Mouse (Mus musculus) right cerebral cortex, adult 18-20 months (tissue): ENCODE results near the gene Tmem135.
"Not testable (repeated sequence)": the region's sequence is repeated elsewhere in the genome, so short reads cannot be mapped to it uniquely, and the experiment has no call there.

Experiments
- DNase-seq: peaks from one replicate; pipeline ENCODE4 v3.0.0; 2022; ENCODE audit warnings: mixed read lengths

Gene Tmem135

GRCm38 (mm10) chr7:89319351-89319750 is 84.7 kb downstream of the Tmem135 start:
- DNase-seq: no peak

- not testable (repeated sequence) for DNase-seq
Observed at GRCm38 (mm10) chr7:89317088-89317487, 86.9 kb downstream of the Tmem135 start.

GRCm38 (mm10) chr7:89316112-89316511 is 87.9 kb downstream of the Tmem135 start:
- DNase-seq: no peak

GRCm38 (mm10) chr7:89311555-89311954 is 92.5 kb downstream of the Tmem135 start:
- DNase-seq: no peak

GRCm38 (mm10) chr7:89308926-89309325 is 95.1 kb downstream of the Tmem135 start:
- DNase-seq: no peak

- DNase-seq: no peak
Observed at GRCm38 (mm10) chr7:89308238-89308637, 95.8 kb downstream of the Tmem135 start.

GRCm38 (mm10) chr7:89306831-89307230 is 97.2 kb downstream of the Tmem135 start:
- no peak for DNase-seq

- no peak for DNase-seq
Observed at GRCm38 (mm10) chr7:89304958-89305357, 99.1 kb downstream of the Tmem135 start.

- no peak for DNase-seq
Observed at GRCm38 (mm10) chr7:89303765-89304164, 100.3 kb downstream of the Tmem135 start.

GRCm38 (mm10) chr7:89298911-89299458 is 105.0 kb downstream of the Tmem135 start:
- DNase-seq: no peak

- DNase-seq: no peak
Observed at GRCm38 (mm10) chr7:89296941-89297340, 107.1 kb downstream of the Tmem135 start.

- no peak for DNase-seq
Observed at GRCm38 (mm10) chr7:89282664-89283063, 121.4 kb downstream of the Tmem135 start.

- DNase-seq: not testable (repeated sequence)
Observed at GRCm38 (mm10) chr7:89270438-89270837, 133.6 kb downstream of the Tmem135 start.

- DNase-seq: no peak
Observed at GRCm38 (mm10) chr7:89269826-89270225, 134.2 kb downstream of the Tmem135 start.

GRCm38 (mm10) chr7:89267542-89267941 is 136.5 kb downstream of the Tmem135 start:
- DNase-seq: peak; percentile 54

- no peak for DNase-seq
Observed at GRCm38 (mm10) chr7:89266017-89266760, 137.8 kb downstream of the Tmem135 start.

GRCm38 (mm10) chr7:89260966-89261365 is 143.1 kb downstream of the Tmem135 start:
- DNase-seq: no peak

- DNase-seq: no peak
Observed at GRCm38 (mm10) chr7:89258832-89259231, 145.2 kb downstream of the Tmem135 start.

- no peak for DNase-seq
Observed at GRCm38 (mm10) chr7:89257871-89258502, 146.0 kb downstream of the Tmem135 start.

GRCm38 (mm10) chr7:89253772-89254171 is 150.2 kb downstream of the Tmem135 start:
- no peak for DNase-seq

- no peak for DNase-seq
Observed at GRCm38 (mm10) chr7:89253317-89253716, 150.7 kb downstream of the Tmem135 start.

- no peak for DNase-seq
Observed at GRCm38 (mm10) chr7:89251880-89252453, 152.1 kb downstream of the Tmem135 start.

- DNase-seq: no peak
Observed at GRCm38 (mm10) chr7:89248135-89248850, 155.7 kb downstream of the Tmem135 start.
